27 mouse cellular contexts compared by ENCODE assay signal in genomic region chr9:70691772-70692693, GRCm38 (mm10). TPM values are rescaled to one million over a fixed set of nuclear protein-coding genes. Genes with fewer than 3 reads are reported as not detected.
DNase-seq lines count a peak whose midpoint lies in the region; ATAC-seq and TF ChIP-seq lines count a peak whose summit lies in the region.
"Had no signal": no experiment of that assay in that cellular context is flagged by ENCODE, and none has a peak within 500 bp of the region (broad histone marks: within the 10 kb centered on the region; RNA-seq: fewer than 3 reads in every experiment).

No protein-coding gene starts in this region.

- peak overlapping the region; percentile 61; the same call in 1 of the 2 replicates for H3K4me2 ChIP-seq in CH12.LX (ENCODE audit: insufficient read depth, low read depth, poor library complexity, severe bottlenecking)
- H3K4me2 ChIP-seq in lung, postnatal 0 days (replicated peaks; ENCODE audit: low read depth, low read length) = no peak overlapping the region
- H3K4me2 ChIP-seq: embryonic facial prominence, embryonic 15.5 days; heart, embryonic 12.5 days; stomach, embryonic 15.5 days had no signal

- no peak overlapping the region for H3K4me3 ChIP-seq in CH12.LX (replicated peaks in 1 of 3; ENCODE audit: low read depth in 2 of 3, low read length in 2 of 3, poor library complexity in 1 of 3)
- H3K4me3 ChIP-seq in lung, postnatal 0 days (ENCODE audit: low read depth, low read length) = no peak overlapping the region
- H3K4me3 ChIP-seq: embryonic facial prominence, embryonic 15.5 days; heart, embryonic 12.5 days; left cerebral cortex, adult 2 months; limb, embryonic 10.5 days; midbrain, embryonic 10.5 days; stomach, embryonic 15.5 days had no signal

- no peak for TF ChIP-seq CTCF in CH12.LX (conservative IDR thresholded peaks at IDR 0.05 in 1 of 2, IDR thresholded peaks at IDR 0.05 in 1 of 2; ENCODE audit: low read depth in 2 of 2, low read length in 2 of 2)
- TF ChIP-seq CTCF in lung, postnatal 0 days (IDR thresholded peaks at IDR 0.05) = no peak

- TF ChIP-seq POLR2A in CH12.LX (IDR thresholded peaks at IDR 0.05; ENCODE audit: low read depth, low read length) = no peak

- dilution Hi-C loops in CH12.LX (cut with MboI; ENCODE audit: extremely low pct_ligation_motif_present, extremely low pct_unique_long_range_greater_than_20kb, low sequenced_read_pairs) = no loop called here

- peaks cover 3 to 82% of the 10 kb centered on the region in 2 experiments; a peak in 3 of 4 replicates for H3K4me1 ChIP-seq in CH12.LX (ENCODE audit: control insufficient read depth in 1 of 2, insufficient read depth in 2 of 2)
- 0 out of 2 replicates have a peak, but pooled peaks cover 6% of the 10 kb centered on the region for H3K4me1 ChIP-seq in lung, postnatal 0 days (ENCODE audit: insufficient read depth, low read depth, low read length)
- H3K4me1 ChIP-seq: embryonic facial prominence, embryonic 15.5 days; limb, embryonic 10.5 days; midbrain, embryonic 10.5 days; stomach, embryonic 15.5 days had no signal

- no peaks in the 10 kb centered on the region for H3K9me3 ChIP-seq in CH12.LX (replicated peaks; ENCODE audit: low read length)
- H3K9me3 ChIP-seq in lung, postnatal 0 days (ENCODE audit: low read length) = no peaks in the 10 kb centered on the region
- H3K9me3 ChIP-seq: embryonic facial prominence, embryonic 15.5 days; heart, embryonic 12.5 days; limb, embryonic 10.5 days; midbrain, embryonic 10.5 days; stomach, embryonic 15.5 days had no signal

- 61% methylated on average over 2 of the region's 2 CpGs for WGBS in lung, postnatal 0 days

- H3K36me3 ChIP-seq in CH12.LX (replicated peaks in 1 of 2; ENCODE audit: control insufficient read depth in 1 of 2, insufficient read depth in 1 of 2, low read length in 1 of 2) = no peaks in the 10 kb centered on the region
- H3K36me3 ChIP-seq in splenic B cell, adult 2 months (ENCODE audit: control insufficient read depth, insufficient read depth, low read length, poor library complexity, severe bottlenecking) = no peaks in the 10 kb centered on the region
- H3K36me3 ChIP-seq in lung, postnatal 0 days (ENCODE audit: insufficient read depth, low read length) = no peaks in the 10 kb centered on the region
- H3K36me3 ChIP-seq: embryonic facial prominence, embryonic 15.5 days; heart, embryonic 12.5 days; limb, embryonic 10.5 days; midbrain, embryonic 10.5 days; stomach, embryonic 15.5 days had no signal

- no peaks in the 10 kb centered on the region for H3K27me3 ChIP-seq in CH12.LX (replicated peaks)
- no peaks in the 10 kb centered on the region for H3K27me3 ChIP-seq in splenic B cell, adult 2 months (ENCODE audit: control insufficient read depth, insufficient read depth, low read length, poor library complexity, severe bottlenecking)
- H3K27me3 ChIP-seq in lung, postnatal 0 days (replicated peaks; ENCODE audit: insufficient read depth, low read length) = no peaks in the 10 kb centered on the region
- H3K27me3 ChIP-seq: embryonic facial prominence, embryonic 15.5 days; heart, embryonic 12.5 days; stomach, embryonic 15.5 days had no signal

- TF ChIP-seq RAD21 in CH12.LX (IDR thresholded peaks at IDR 0.05; ENCODE audit: low read depth, low read length) = no peak

- in situ Hi-C loops in CH12.LX (cut with MboI; ENCODE audit: low pct_ligation_motif_present, low pct_unique_long_range_greater_than_20kb, low sequenced_read_pairs) = no loop called here

- ATAC-seq in lung, postnatal 0 days = no peak
- ATAC-seq in megakaryocyte-erythroid progenitor cell, adult 5-6 weeks (replicated peaks; ENCODE audit: low FRiP score, low TSS enrichment, poor library complexity, severe bottlenecking) = no peak
- ATAC-seq: forebrain, embryonic 14.5 days; hindbrain, postnatal 0 days; midbrain, embryonic 16.5 days had no signal

- peak; percentile 95 for TF ChIP-seq EP300 in CH12.LX (IDR thresholded peaks at IDR 0.05; ENCODE audit: low read length)
- no peak for TF ChIP-seq EP300 in lung, postnatal 0 days (IDR thresholded peaks at IDR 0.05)

- peaks cover 22% of the 10 kb centered on the region for H3K79me2 ChIP-seq in CH12.LX (replicated peaks; ENCODE audit: control insufficient read depth, extremely low read depth, insufficient read depth, poor library complexity, severe bottlenecking)

- H3K27ac ChIP-seq in CH12.LX (ENCODE audit: insufficient read depth, low read depth) = peak overlapping the region; percentile 52
- H3K27ac ChIP-seq in lung, postnatal 0 days (ENCODE audit: low read length) = no peak overlapping the region
- H3K27ac ChIP-seq: embryonic facial prominence, embryonic 15.5 days; hindbrain, postnatal 0 days; kidney, postnatal 0 days; left cerebral cortex, adult 2 months; limb, embryonic 10.5 days; midbrain, embryonic 10.5 days; stomach, embryonic 15.5 days had no signal

- peak; percentile 47 for DNase-seq in A20 (ENCODE audit: low read depth, low spot score)
- peak; percentile 52 for DNase-seq in CH12.LX (ENCODE audit: extremely low read depth)
- peak; percentile 50 for DNase-seq in induced T-regulatory cell, adult 2 months (ENCODE audit: low read depth)
- peak; percentile 54 for DNase-seq in splenic B cell, adult 2 months (ENCODE audit: low read depth, low spot score)
- no peak for DNase-seq in heart, adult 8-10 months (ENCODE audit: low spot score)
- no peak for DNase-seq in lung, postnatal 0 days (ENCODE audit: low spot score)
- DNase-seq: adrenal gland, postnatal 10 days; cerebellum, adult 2 months; cerebellum, postnatal 36 days; heart, postnatal 10 days; kidney, adult 11 months; layer of hippocampus, adult 9-11 months; lung, adult 2 months; right cerebral cortex, postnatal 4 days; thymus, adult 18-20 months; thymus, postnatal 4 days had no signal

- peak overlapping the region; percentile 39; the same call in 1 of the 2 replicates for H3K9ac ChIP-seq in CH12.LX (ENCODE audit: insufficient read depth, low read depth)
- H3K9ac ChIP-seq in lung, postnatal 0 days (replicated peaks; ENCODE audit: low read depth) = no peak overlapping the region
- H3K9ac ChIP-seq: embryonic facial prominence, embryonic 15.5 days; heart, embryonic 12.5 days; stomach, embryonic 15.5 days had no signal

TF ChIP-seq in CH12.LX, 34 proteins besides CTCF, POLR2A, EP300 and RAD21:
- TF ChIP-seq MEF2A (IDR thresholded peaks at IDR 0.05; ENCODE audit: borderline replicate concordance, low read depth, low read length) (peak; percentile 71; the same call in 1 of the 2 replicates), RCOR1 (conservative IDR thresholded peaks at IDR 0.05; ENCODE audit: low read depth, low read length) (0 out of 2 replicates have a peak, but pooled peaks have one; percentile 33), IRF4 (IDR thresholded peaks at IDR 0.05; ENCODE audit: low read depth, low read length) (peak; percentile 43), JUND (conservative IDR thresholded peaks at IDR 0.05; ENCODE audit: low read depth, low read length) (peak; percentile 70; the same call in 1 of the 2 replicates), CHD2 (IDR thresholded peaks at IDR 0.05; ENCODE audit: low read length) (0 out of 2 replicates have a peak, but pooled peaks have one; percentile 13), CHD1 (IDR thresholded peaks at IDR 0.05; ENCODE audit: low read depth, low read length) (no peak), ETS1 (conservative IDR thresholded peaks at IDR 0.05; ENCODE audit: low read depth, low read length) (peak; percentile 83), TCF12 (IDR thresholded peaks at IDR 0.05; ENCODE audit: low read depth, low read length) (0 out of 2 replicates have a peak, but pooled peaks have one; percentile 26), POLR2AphosphoS2 (IDR thresholded peaks at IDR 0.05; ENCODE audit: low read depth, low read length) (no peak), MAFK (IDR thresholded peaks at IDR 0.05; ENCODE audit: insufficient replicate concordance, low read length) (no peak), JUN (IDR thresholded peaks at IDR 0.05; ENCODE audit: insufficient read depth, low read depth, low read length) (peak; percentile 89)

RNA-seq across cellular contexts. Expression of gene Adam10, which starts 13.2 kb away (rescaled TPM):
- 9.3 and 9.6 TPM in 2 replicates for total RNA-seq in CH12.LX (2012; rRNA removed)
- total RNA-seq in CH12.LX (2014; rRNA removed) = 17.7 and 17.8 TPM in 2 replicates
- 26.3 and 28.9 TPM in 2 replicates for polyA plus RNA-seq in CH12.LX (2012; ENCODE audit: insufficient read length, low read depth)
- total RNA-seq in heart, adult 8-10 months (2022) = 10 to 100 TPM; 33.3 to 40.0 (median 36.2) TPM
- polyA plus RNA-seq in lung, postnatal 0 days (2015; fragmentation: Nextera tagmentation; extraction: Ambion mirVana) = 64.6 and 75.6 TPM in 2 replicates
- 88.3 and 96.4 TPM in 2 replicates for total RNA-seq in megakaryocyte-erythroid progenitor cell, adult 5-6 weeks (2014; fragmentation: Nextera tagmentation)
- total RNA-seq in megakaryocyte-erythroid progenitor cell, adult 5-6 weeks (2017) = 56.0 and 79.3 TPM in 2 replicates

RNA-seq across cellular contexts. Expression of gene Mindy2, which starts 35.1 kb away (rescaled TPM):
- total RNA-seq in CH12.LX (2012; rRNA removed) (5.3 and 7.0 TPM in 2 replicates), CH12.LX (2014; rRNA removed) (9.9 and 10.0 TPM in 2 replicates)
- polyA plus RNA-seq in CH12.LX (2012; ENCODE audit: insufficient read length, low read depth) = 5.9 and 6.8 TPM in 2 replicates
- 10 to 100 TPM; 32.6 to 36.5 (median 33.9) TPM for total RNA-seq in heart, adult 8-10 months (2022)
- 18.9 and 23.7 TPM in 2 replicates for polyA plus RNA-seq in lung, postnatal 0 days (2015; fragmentation: Nextera tagmentation; extraction: Ambion mirVana)
- 13.0 and 13.6 TPM in 2 replicates for total RNA-seq in megakaryocyte-erythroid progenitor cell, adult 5-6 weeks (2014; fragmentation: Nextera tagmentation)
- total RNA-seq in megakaryocyte-erythroid progenitor cell, adult 5-6 weeks (2017) = 14.2 and 16.0 TPM in 2 replicates

RNA-seq across cellular contexts. Expression of gene Gm10642, which starts 36.0 kb away (rescaled TPM):
- total RNA-seq in CH12.LX (2012; rRNA removed) (1.5 and 2.1 TPM in 2 replicates), CH12.LX (2014; rRNA removed) (0.13 TPM in 1 of 2 replicates, not detected in the other)
- polyA plus RNA-seq in CH12.LX (2012; ENCODE audit: insufficient read length, low read depth) = not detected in 2 replicates
- under 1 TPM in 3 of 4 experiments, not detected in 1; 0.27 to 0.62 (median 0.38) TPM for total RNA-seq in heart, adult 8-10 months (2022)
- 1.7 and 1.8 TPM in 2 replicates for polyA plus RNA-seq in lung, postnatal 0 days (2015; fragmentation: Nextera tagmentation; extraction: Ambion mirVana)
- 0.59 TPM in 1 of 2 replicates, not detected in the other for total RNA-seq in megakaryocyte-erythroid progenitor cell, adult 5-6 weeks (2014; fragmentation: Nextera tagmentation)
- total RNA-seq in megakaryocyte-erythroid progenitor cell, adult 5-6 weeks (2017) = 0.89 TPM in 1 of 2 replicates, not detected in the other

Comparison
In these comparisons a context has a peak if more than half of its experiments do, and no peak if none do; other contexts are left out.
1. DNase-seq: peak in A20 (single experiment), CH12.LX (single experiment), induced T-regulatory cell, adult 2 months (single experiment) and splenic B cell, adult 2 months (single experiment); none in heart, adult 8-10 months (single experiment) and lung, postnatal 0 days (single experiment).